Mouse (Mus musculus) adrenal gland, adult 18-20 months (tissue): Measurements from ENCODE around the gene Dhrs2. TPM values are rescaled to one million over a fixed set of nuclear protein-coding genes. Genes with fewer than 3 reads are reported as not detected.
A peak's percentile ranks its signal among the peaks of the same experiment; 100 is the strongest.

Experiments used
- DNase-seq, 2 experiments: peaks; one replicate each; pipeline ENCODE4 v3.0.0; 2021 to 2022; ENCODE audit warnings: low spot score in 2 of 2
- long read RNA-seq, 2 experiments: library from polyadenylated mRNA; stranded (forward); transcript quantifications; one replicate each; pipeline ENCODE4 v2.0.0; 2021
- total RNA-seq, 2 experiments: library from RNA; stranded (reverse); gene quantifications; 1 replicate in 1 of 2; 2 replicates in 1 of 2; pipeline ENCODE4 v1.2.3; 2021

The Dhrs2 gene
- not detected for total RNA-seq
- long read RNA-seq, experiment 1: 0 reads
- long read RNA-seq, experiment 2: 0 reads

- DNase-seq: no peak
These were observed at the start of gene Dhrs2 for GRCm38 (mm10) chr14:55221707-55222106. TSS of gene Dhrs2 (plus strand) at chr14:55222007.

- DNase-seq: no peak
These were observed 47.6 kb upstream of the Dhrs2 start for GRCm38 (mm10) chr14:55174164-55174563.

- DNase-seq: peak; percentile 55 to 61
These were observed 44.5 kb upstream of the Dhrs2 start for GRCm38 (mm10) chr14:55177274-55177673.

- no peak for DNase-seq
These were observed 40.9 kb upstream of the Dhrs2 start for GRCm38 (mm10) chr14:55180951-55181350.

GRCm38 (mm10) chr14:55183231-55183630 is 38.6 kb upstream of the Dhrs2 start:
- DNase-seq: no peak

- DNase-seq: no peak
These were observed 37.1 kb upstream of the Dhrs2 start for GRCm38 (mm10) chr14:55184640-55185145.

- no peak for DNase-seq
These were observed 33.3 kb upstream of the Dhrs2 start for GRCm38 (mm10) chr14:55188491-55188890.

- no peak for DNase-seq
These were observed 32.4 kb upstream of the Dhrs2 start for GRCm38 (mm10) chr14:55189351-55189769.

GRCm38 (mm10) chr14:55193354-55193753 is 28.5 kb upstream of the Dhrs2 start:
- DNase-seq: no peak

- no peak for DNase-seq
These were observed 27.8 kb upstream of the Dhrs2 start for GRCm38 (mm10) chr14:55193876-55194635.

- DNase-seq: no peak
These were observed 27.0 kb upstream of the Dhrs2 start for GRCm38 (mm10) chr14:55194786-55195185.

- no peak for DNase-seq
These were observed 24.7 kb upstream of the Dhrs2 start for GRCm38 (mm10) chr14:55197121-55197520.

GRCm38 (mm10) chr14:55198187-55198586 is 23.6 kb upstream of the Dhrs2 start:
- no peak for DNase-seq

GRCm38 (mm10) chr14:55204544-55204943 is 17.3 kb upstream of the Dhrs2 start:
- DNase-seq: no peak

- DNase-seq: no peak
These were observed 16.6 kb upstream of the Dhrs2 start for GRCm38 (mm10) chr14:55205045-55205750.

GRCm38 (mm10) chr14:55208306-55208705 is 13.5 kb upstream of the Dhrs2 start:
- DNase-seq: peak in 1 of 2 experiments; percentile 20

GRCm38 (mm10) chr14:55213621-55214020 is 8.2 kb upstream of the Dhrs2 start:
- no peak for DNase-seq

- peak; percentile 42 to 50 for DNase-seq
These were observed 7.3 kb upstream of the Dhrs2 start for GRCm38 (mm10) chr14:55214507-55214906.

- no peak for DNase-seq
These were observed 1.4 kb downstream of the Dhrs2 start for GRCm38 (mm10) chr14:55223172-55223571.

- no peak for DNase-seq
These were observed 12.8 kb downstream of the Dhrs2 start for GRCm38 (mm10) chr14:55234639-55235038.

- DNase-seq: no peak
These were observed 14.9 kb downstream of the Dhrs2 start for GRCm38 (mm10) chr14:55236685-55237084.

GRCm38 (mm10) chr14:55242664-55243063 is 20.9 kb downstream of the Dhrs2 start:
- DNase-seq: no peak
